Mouse (Mus musculus) natural killer cell, adult 2 months (primary cell): ENCODE results near the gene Lhcgr.
A peak's percentile ranks its signal among the peaks of the same experiment; 100 is the strongest.
"Not testable (repeated sequence)": the region's sequence is repeated elsewhere in the genome, so short reads cannot be mapped to it uniquely, and the experiment has no call there.

ENCODE experiments used
- DNase-seq, 2 experiments: peaks; one replicate each; pipeline ENCODE4 v3.0.0; 2022; ENCODE audit warnings: low spot score in 2 of 2

Lhcgr gene

DNA sequence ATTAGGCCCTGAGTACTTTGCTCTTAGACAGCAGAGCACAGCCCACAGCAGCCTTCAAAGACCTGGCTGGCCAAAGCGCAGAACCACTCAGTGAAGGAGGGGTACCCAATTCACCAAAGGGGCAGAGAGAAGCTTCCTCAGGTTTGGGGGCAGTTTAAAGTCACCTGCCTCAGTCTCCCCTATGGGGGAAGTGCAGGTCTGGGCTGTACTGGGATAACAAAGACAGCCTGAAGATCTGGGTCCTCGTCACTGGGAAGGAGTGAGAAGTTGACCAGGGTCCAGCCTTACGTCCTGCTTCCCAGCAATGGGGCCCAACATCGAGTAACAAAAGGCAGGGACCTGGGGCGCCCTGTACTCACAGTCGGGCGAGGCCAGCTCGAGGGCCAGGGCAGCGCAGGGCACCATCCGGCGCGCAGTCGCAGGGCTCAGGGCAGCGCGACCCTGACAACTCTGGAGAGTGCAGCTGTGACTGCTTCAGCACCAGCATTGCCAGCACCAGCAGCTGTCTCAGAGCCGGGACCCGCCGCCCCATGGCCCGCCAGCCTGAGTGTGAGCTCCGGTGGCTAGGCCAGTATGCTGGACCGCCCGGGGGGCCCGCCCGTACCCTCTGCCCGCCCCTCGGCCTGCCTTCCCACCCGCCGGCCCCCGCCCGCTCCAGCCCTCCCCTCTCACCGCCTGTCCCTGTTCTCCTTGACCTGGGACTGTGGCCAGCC is at the start of gene Lhcgr:
Lhcgr (minus strand) TSS at position 551 of the 713 bp plus-strand sequence.
- no peak for DNase-seq

- no peak for DNase-seq
Measured at GRCm38 (mm10) chr17:88817601-88818000, 25.8 kb upstream of the Lhcgr start.

DNA sequence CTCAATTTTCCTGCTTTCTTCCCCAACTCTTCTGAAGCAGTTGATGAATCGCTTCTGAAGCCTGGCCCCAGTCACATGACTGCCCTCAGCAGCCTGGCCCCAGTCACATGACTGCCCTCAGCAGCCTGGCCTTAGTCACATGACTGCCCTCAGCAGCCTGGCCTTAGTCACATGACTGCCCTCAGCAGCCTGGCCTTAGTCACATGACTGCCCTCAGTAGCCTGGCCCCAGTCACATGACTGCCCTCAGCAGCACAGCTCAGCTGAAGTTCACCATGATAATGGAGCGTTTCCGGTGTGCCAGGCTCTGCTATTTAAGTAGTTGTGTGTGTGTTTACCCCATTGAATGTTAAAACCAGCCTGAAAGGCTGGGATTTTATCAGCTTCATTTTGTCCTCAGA is 21.2 kb upstream of the Lhcgr start:
- not testable (repeated sequence) for DNase-seq

- no peak for DNase-seq
Measured at GRCm38 (mm10) chr17:88810807-88811206, 19.0 kb upstream of the Lhcgr start.

DNA sequence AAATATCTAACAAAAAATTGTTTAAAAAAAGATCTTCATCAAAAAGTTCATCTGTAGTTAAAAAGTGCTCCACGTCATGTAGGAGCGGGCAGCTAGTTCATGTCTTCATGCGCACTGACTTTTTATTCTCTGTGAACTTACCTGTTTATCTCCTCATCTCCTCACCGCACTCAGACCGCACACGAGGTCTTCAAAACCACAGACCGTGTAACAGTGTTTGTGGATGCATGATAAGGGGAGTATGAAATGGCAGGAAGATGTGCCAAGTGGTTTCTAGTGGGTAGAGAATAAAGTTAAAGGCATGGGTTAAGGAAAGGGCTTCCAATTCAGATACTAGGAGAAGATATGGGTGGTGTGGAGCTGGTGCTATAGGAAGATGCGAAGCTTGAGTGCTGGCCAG is 14.6 kb upstream of the Lhcgr start:
- no peak for DNase-seq

DNA sequence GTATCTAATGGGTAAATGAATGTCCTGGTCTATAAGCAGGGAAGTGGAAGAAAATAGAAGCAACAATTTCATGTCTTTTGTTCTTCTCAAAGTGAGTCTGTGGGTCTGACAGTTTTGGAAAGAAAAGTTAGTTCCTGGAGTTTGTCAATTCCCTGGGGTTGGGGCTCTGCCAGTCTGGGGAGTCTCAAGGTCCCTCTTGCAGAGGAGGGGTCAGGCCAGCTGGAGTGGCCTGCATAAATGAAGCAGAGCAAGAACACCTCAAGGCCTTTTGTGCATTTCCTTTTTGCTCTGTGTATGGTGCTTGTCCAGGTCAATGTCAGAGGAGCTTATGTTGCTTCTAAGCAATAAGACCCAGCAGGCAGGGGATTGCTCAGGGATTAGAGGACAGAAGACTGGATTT is 11.7 kb upstream of the Lhcgr start:
- DNase-seq: no peak

GRCm38 (mm10) chr17:88790680-88791079 is 1.1 kb downstream of the Lhcgr start:
- DNase-seq: no peak

DNA sequence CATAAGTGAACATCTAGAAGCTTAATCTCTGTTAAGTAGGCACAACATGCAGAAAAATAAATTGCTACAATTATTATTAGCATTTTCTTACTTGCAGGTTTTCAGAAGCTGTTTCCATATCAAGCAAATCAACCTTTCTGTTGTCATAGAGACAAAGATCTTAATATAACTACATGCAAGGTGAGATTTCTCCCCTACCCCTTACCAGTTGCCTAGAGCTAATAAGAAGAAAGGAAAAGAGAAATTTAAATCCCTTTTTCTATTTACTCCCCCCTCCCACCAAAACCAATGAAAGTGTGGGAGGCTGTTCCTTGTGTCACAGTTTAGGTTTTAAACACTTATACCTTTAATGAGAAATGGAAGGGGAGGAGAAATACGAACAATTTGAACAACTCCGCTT is 3.4 kb downstream of the Lhcgr start:
- no peak for DNase-seq

- DNase-seq: no peak
Measured at GRCm38 (mm10) chr17:88786881-88787280, 4.9 kb downstream of the Lhcgr start.

DNA sequence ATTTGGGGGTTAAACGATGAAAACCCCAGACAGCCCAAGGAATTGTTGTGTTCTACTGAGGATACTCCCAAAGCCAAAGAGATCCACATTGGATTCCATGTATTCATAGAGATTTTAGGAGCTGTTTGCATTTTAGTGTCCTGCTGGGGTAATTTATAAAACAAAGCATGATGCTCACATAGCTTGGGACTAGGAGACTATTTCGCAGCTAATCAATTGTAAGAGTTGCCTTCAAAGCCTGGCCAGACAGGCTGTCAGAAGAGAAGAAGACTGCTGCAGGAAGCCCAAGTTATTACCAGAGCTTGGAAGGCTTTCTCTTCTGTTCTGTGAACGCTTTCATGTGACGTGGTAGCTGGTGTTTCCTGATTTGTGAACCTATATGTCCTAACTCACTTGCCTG is 5.4 kb downstream of the Lhcgr start:
- DNase-seq: no peak

DNA sequence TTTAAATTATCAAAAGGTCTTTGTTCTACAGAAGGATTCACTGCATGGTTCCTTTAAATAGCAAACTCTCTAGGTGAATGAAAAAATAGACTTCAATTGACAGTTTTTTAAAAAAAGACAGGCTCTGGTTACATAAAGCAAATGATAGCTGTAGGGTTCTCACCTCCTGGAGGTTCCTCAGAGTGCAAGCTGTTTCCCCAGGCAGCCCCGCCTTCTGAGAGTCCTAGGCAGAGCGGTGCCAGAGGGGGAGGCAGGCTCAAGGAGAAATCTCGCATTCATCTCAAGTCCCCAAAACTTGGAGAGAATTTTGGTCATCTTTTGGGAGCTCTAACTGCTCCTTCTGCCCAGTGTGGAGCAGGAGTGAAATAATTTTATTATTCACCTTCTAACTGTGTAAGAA is 12.6 kb downstream of the Lhcgr start:
- no peak for DNase-seq

GRCm38 (mm10) chr17:88774103-88774526 is 17.7 kb downstream of the Lhcgr start:
- no peak for DNase-seq

- DNase-seq: no peak
Measured at GRCm38 (mm10) chr17:88770081-88770480, 21.7 kb downstream of the Lhcgr start.

- DNase-seq: no peak
Measured at GRCm38 (mm10) chr17:88769283-88769859, 22.4 kb downstream of the Lhcgr start.

DNA sequence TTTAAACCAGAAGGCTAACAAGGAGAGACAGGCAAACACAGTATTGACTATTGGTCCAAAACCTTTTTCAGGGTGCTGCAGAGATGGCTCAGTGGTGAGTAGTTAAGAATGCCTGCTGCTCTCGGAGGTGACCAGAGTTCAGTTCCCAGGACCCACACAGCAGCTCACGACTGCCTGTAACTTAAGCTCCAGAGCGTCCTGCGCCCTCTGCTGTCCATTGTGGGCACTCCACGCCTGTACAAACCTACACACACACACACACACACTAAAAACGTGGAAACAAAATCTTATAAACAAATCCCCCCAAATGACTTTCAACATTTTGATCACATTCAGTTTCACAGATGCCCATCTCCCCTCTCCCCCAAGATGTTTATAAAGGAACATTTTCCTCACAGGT is 24.9 kb downstream of the Lhcgr start:
- DNase-seq: no peak

GRCm38 (mm10) chr17:88764136-88764485 is 27.7 kb downstream of the Lhcgr start:
- no peak for DNase-seq

GRCm38 (mm10) chr17:88763396-88764135 is 28.2 kb downstream of the Lhcgr start:
- DNase-seq: peak in 1 of 2 experiments; percentile 6

GRCm38 (mm10) chr17:88758003-88758437 is 33.8 kb downstream of the Lhcgr start:
- peak; percentile 63 to 77 for DNase-seq

DNA sequence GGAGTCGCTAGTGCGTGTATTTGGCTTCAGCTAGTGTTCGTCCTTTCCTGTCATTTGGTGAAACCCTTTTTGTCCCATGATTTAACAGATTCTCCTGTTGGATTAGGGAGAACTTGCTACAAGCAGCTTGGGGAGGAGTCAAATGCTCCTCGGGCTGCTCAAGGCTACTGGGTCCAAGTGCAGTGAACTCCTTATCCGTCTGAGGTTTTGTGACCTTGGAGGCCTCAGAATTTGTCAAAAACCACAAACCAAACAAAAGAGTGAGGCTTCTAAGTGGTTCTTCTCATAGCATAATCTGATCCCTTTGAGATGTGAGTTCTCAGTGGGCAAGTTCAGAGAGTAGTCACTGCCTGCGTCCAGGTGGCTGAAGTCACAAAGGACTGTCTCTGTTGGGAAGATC is 36.0 kb downstream of the Lhcgr start:
- DNase-seq: peak; percentile 14 to 37

GRCm38 (mm10) chr17:88753472-88753857 is 38.3 kb downstream of the Lhcgr start:
- no peak for DNase-seq

DNA sequence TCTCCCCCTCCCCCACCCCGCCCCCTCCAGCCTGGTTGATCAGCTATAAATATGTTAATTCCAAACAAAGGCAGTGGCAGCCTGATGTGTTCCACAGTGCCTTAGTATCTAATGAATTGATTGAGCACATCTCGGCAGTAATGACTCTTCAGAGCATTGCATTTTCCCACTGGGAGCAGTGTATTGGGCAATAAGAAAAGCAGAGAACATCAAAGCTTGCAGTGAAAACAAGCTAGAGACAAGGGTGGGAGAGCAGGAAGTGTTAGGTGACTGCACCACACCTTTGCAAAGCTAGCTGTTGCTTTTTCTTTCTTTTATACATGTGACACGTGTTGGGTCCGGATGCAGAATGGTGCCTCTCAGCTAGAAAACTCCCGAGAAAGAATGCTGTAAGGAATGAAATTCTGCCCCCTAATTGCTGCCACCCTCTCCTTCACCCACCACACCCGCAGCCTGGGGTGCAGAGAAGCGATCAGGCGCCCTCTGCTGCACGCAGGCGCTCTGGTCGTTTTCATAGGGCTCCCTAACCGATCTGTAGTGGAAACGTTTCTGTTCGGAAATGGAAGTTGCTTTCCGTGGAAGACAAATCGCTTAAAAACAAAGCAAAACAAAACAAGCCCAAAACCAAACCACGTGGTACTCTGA is 38.8 kb downstream of the Lhcgr start:
- DNase-seq: peak; percentile 23 to 28

DNA sequence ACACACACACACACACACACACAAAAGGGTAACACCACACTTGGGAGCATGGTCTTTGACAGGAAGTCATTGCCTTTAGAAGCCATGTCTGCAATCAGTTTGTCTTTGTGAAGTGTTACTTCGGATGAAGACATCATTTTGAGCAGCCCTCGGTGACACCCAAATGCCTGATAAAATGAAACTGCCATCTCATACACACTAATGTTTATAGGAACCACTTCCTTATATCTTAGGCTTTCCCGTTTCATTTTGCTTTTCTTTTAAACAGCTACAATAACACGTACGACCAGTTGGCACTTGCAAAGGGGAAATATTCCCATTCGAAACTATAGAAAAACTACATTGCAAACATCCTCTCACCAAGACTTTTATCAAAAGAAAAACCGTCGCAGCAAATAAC is 42.1 kb downstream of the Lhcgr start:
- no peak for DNase-seq
